8 mouse cellular contexts compared by ENCODE assay signal in the genomic region with DNA sequence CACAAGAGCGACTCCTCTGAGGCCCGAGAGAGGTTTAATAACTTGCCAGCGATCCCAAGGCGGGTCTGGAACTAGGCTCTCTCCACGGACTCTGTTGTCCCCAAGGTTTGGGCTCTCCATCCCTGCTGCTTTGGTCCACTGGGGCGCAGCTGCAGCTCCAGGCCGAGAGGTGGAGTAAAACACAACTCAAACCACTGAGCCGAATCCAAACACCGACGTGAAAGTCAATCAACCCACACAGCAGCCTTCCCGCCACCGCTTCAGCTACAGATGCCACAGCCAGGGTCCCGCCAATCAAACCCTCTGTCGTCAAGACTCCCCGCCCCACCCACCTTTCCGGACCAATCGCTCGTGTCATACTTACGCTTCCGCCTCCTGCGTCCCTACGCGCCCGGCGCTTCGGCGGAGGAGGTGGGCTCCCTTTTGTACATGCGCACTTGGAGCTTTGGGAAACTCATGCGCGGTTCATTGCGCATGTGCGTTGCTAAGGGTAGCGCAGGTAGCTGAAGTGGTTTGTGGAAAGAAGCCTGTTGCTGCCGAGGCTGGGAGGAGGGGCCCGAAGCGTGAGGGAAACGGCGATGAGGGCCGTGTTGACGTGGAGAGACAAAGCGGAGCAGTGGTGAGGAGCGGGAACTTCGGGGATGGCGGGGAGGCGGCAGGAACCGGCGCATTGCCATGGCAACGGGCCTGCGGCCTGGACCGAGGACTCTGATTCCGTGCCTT. TPM values are rescaled to one million over a fixed set of nuclear protein-coding genes. Genes with fewer than 3 reads are reported as not detected.
DNase-seq lines count a peak whose midpoint lies in the region; ATAC-seq and TF ChIP-seq lines count a peak whose summit lies in the region.

A gene (minus strand): TSS at position 281 of the 723 bp plus-strand sequence.
A gene (plus strand): TSS at position 380 of the 723 bp plus-strand sequence.

- under 1% methylated on average over 51 of the region's 51 CpGs for WGBS in forebrain, embryonic 11.5 days
- under 1% methylated on average over 51 of the region's 51 CpGs for WGBS in heart, embryonic 16.5 days
- under 1% methylated on average over 51 of the region's 51 CpGs for WGBS in liver, embryonic 15.5 days (ENCODE audit: insufficient replicate concordance)
- WGBS in neural tube, embryonic 12.5 days, result under 1% methylated on average over 51 of the region's 51 CpGs

- dilution Hi-C loops in CH12.LX (cut with MboI; ENCODE audit: extremely low pct_ligation_motif_present, extremely low pct_unique_long_range_greater_than_20kb, low sequenced_read_pairs), result no loop called here

- peak within 1 kb of the TSS; percentile 55 for H3K9ac ChIP-seq in CH12.LX (ENCODE audit: insufficient read depth, low read depth)
- H3K9ac ChIP-seq in forebrain, embryonic 11.5 days (ENCODE audit: low read length), result peak within 1 kb of the TSS; percentile 77
- peak within 1 kb of the TSS; percentile 76 for H3K9ac ChIP-seq in heart, embryonic 16.5 days (ENCODE audit: low read length)
- H3K9ac ChIP-seq in liver, embryonic 15.5 days, result peak within 1 kb of the TSS; percentile 62
- H3K9ac ChIP-seq in neural tube, embryonic 12.5 days, result peak within 1 kb of the TSS; percentile 61

- peaks cover 9% of the 10 kb centered on the region for H3K79me2 ChIP-seq in CH12.LX (replicated peaks; ENCODE audit: control insufficient read depth, extremely low read depth, insufficient read depth, poor library complexity, severe bottlenecking)

- TF ChIP-seq CTCF in CH12.LX (conservative IDR thresholded peaks at IDR 0.05 in 1 of 2, IDR thresholded peaks at IDR 0.05 in 1 of 2; ENCODE audit: low read depth in 2 of 2, low read length in 2 of 2), result peak in 1 of 2 experiments; percentile 61; a peak in 2 of 4 replicates

- H3K4me1 ChIP-seq in CH12.LX (ENCODE audit: control insufficient read depth in 1 of 2, insufficient read depth in 2 of 2), result peaks cover 2 to 36% of the 10 kb centered on the region in 2 experiments; a peak in 2 of 4 replicates
- peaks cover 5% of the 10 kb centered on the region; the same call in 1 of the 2 replicates for H3K4me1 ChIP-seq in forebrain, embryonic 11.5 days (replicated peaks; ENCODE audit: control insufficient read depth, insufficient read depth, low read length)
- H3K4me1 ChIP-seq in heart, embryonic 16.5 days (ENCODE audit: control insufficient read depth, insufficient read depth, low read length), result peaks cover 29% of the 10 kb centered on the region
- peaks cover 28% of the 10 kb centered on the region for H3K4me1 ChIP-seq in liver, embryonic 15.5 days (replicated peaks)
- H3K4me1 ChIP-seq in neural tube, embryonic 12.5 days, result peaks cover 19% of the 10 kb centered on the region

- in situ Hi-C loops in CH12.LX (cut with MboI; ENCODE audit: low pct_ligation_motif_present, low pct_unique_long_range_greater_than_20kb, low sequenced_read_pairs), result loop anchor here (5.0 kb wide), 1 partner anchor 44 kb away; no protein-coding TSS in a partner anchor

- peak; percentile 97 for ATAC-seq in forebrain, embryonic 11.5 days (replicated peaks; ENCODE audit: low FRiP score)
- peak; percentile 97 for ATAC-seq in heart, embryonic 16.5 days (replicated peaks; ENCODE audit: extremely low read depth, insufficient read depth, low FRiP score)
- peak; percentile 99 for ATAC-seq in liver, embryonic 15.5 days (ENCODE audit: insufficient read depth)
- ATAC-seq in neural tube, embryonic 12.5 days (ENCODE audit: low FRiP score, low read depth), result peak; percentile 98

- peak within 1 kb of the TSS; percentile 70 to 74 (median 71) for H3K4me3 ChIP-seq in CH12.LX (replicated peaks in 1 of 3; ENCODE audit: low read depth in 2 of 3, low read length in 2 of 3, poor library complexity in 1 of 3)
- peak within 1 kb of the TSS; percentile 59 for H3K4me3 ChIP-seq in forebrain, embryonic 11.5 days (ENCODE audit: low read depth, low read length)
- peak within 1 kb of the TSS; percentile 73 for H3K4me3 ChIP-seq in heart, embryonic 16.5 days (ENCODE audit: low read length)
- peak within 1 kb of the TSS; percentile 77 for H3K4me3 ChIP-seq in liver, embryonic 15.5 days (replicated peaks)
- peak within 1 kb of the TSS; percentile 53 for H3K4me3 ChIP-seq in neural tube, embryonic 12.5 days

- TF ChIP-seq POLR2A in CH12.LX (IDR thresholded peaks at IDR 0.05; ENCODE audit: low read depth, low read length), result peak; percentile 52

- TF ChIP-seq EP300 in CH12.LX (IDR thresholded peaks at IDR 0.05; ENCODE audit: low read length), result no peak

- peak within 1 kb of the TSS; percentile 70 for H3K4me2 ChIP-seq in CH12.LX (ENCODE audit: insufficient read depth, low read depth, poor library complexity, severe bottlenecking)
- peak within 1 kb of the TSS; percentile 64 for H3K4me2 ChIP-seq in forebrain, embryonic 11.5 days (ENCODE audit: low read depth, low read length, severe bottlenecking)
- H3K4me2 ChIP-seq in heart, embryonic 16.5 days (ENCODE audit: low read depth, low read length), result peak within 1 kb of the TSS; percentile 77
- peak within 1 kb of the TSS; percentile 89 for H3K4me2 ChIP-seq in liver, embryonic 15.5 days
- peak within 1 kb of the TSS; percentile 71 for H3K4me2 ChIP-seq in neural tube, embryonic 12.5 days (replicated peaks)

- peak within 1 kb of the TSS; percentile 85 for H3K27ac ChIP-seq in CH12.LX (ENCODE audit: insufficient read depth, low read depth)
- peak within 1 kb of the TSS; percentile 90 for H3K27ac ChIP-seq in forebrain, embryonic 11.5 days (ENCODE audit: low read depth, low read length)
- peak within 1 kb of the TSS; percentile 89 for H3K27ac ChIP-seq in heart, embryonic 16.5 days (ENCODE audit: low read length)
- peak within 1 kb of the TSS; percentile 91 for H3K27ac ChIP-seq in liver, embryonic 15.5 days (replicated peaks)
- H3K27ac ChIP-seq in neural tube, embryonic 12.5 days, result peak within 1 kb of the TSS; percentile 51

- peak; percentile 99 for DNase-seq in CH12.LX (ENCODE audit: extremely low read depth)
- DNase-seq in c-Kit-positive CD71-positive TER-119-negative erythroid progenitor cells, embryonic 14.5 days (ENCODE audit: low read depth), result peak; percentile 99
- DNase-seq in forebrain, embryonic 11.5 days (ENCODE audit: low spot score), result peak; percentile 99
- DNase-seq in kidney, postnatal 36 days, result peak; percentile 99
- peak; percentile 99 for DNase-seq in telencephalon, adult 2 months (ENCODE audit: low read depth, low spot score)

- TF ChIP-seq RAD21 in CH12.LX (IDR thresholded peaks at IDR 0.05; ENCODE audit: low read depth, low read length), result peak; percentile 52

- H3K27me3 ChIP-seq in CH12.LX (replicated peaks), result no peaks in the 10 kb centered on the region
- H3K27me3 ChIP-seq in forebrain, embryonic 11.5 days (ENCODE audit: control insufficient read depth, insufficient read depth, low read length), result no peaks in the 10 kb centered on the region
- H3K27me3 ChIP-seq in heart, embryonic 16.5 days (ENCODE audit: control insufficient read depth, insufficient read depth, low read length), result no peaks in the 10 kb centered on the region
- H3K27me3 ChIP-seq in liver, embryonic 15.5 days, result no peaks in the 10 kb centered on the region
- no peaks in the 10 kb centered on the region for H3K27me3 ChIP-seq in neural tube, embryonic 12.5 days (replicated peaks)

- no peaks in the 10 kb centered on the region for H3K9me3 ChIP-seq in CH12.LX (replicated peaks; ENCODE audit: low read length)
- H3K9me3 ChIP-seq in forebrain, embryonic 11.5 days (ENCODE audit: control insufficient read depth, low read length), result no peaks in the 10 kb centered on the region
- no peaks in the 10 kb centered on the region for H3K9me3 ChIP-seq in heart, embryonic 16.5 days (replicated peaks; ENCODE audit: control insufficient read depth, low read length)
- no peaks in the 10 kb centered on the region for H3K9me3 ChIP-seq in liver, embryonic 15.5 days (replicated peaks)
- H3K9me3 ChIP-seq in neural tube, embryonic 12.5 days, result no peaks in the 10 kb centered on the region

- peaks cover 0 to 7% of the 10 kb centered on the region in 2 experiments for H3K36me3 ChIP-seq in CH12.LX (replicated peaks in 1 of 2; ENCODE audit: control insufficient read depth in 1 of 2, insufficient read depth in 1 of 2, low read length in 1 of 2)
- H3K36me3 ChIP-seq in forebrain, embryonic 11.5 days (ENCODE audit: control insufficient read depth, insufficient read depth, low read length), result no peaks in the 10 kb centered on the region; the same call in 1 of the 2 replicates
- 0 out of 2 replicates have a peak, but pooled peaks cover 2% of the 10 kb centered on the region for H3K36me3 ChIP-seq in heart, embryonic 16.5 days (ENCODE audit: control insufficient read depth, insufficient read depth)
- peaks cover 23% of the 10 kb centered on the region for H3K36me3 ChIP-seq in liver, embryonic 15.5 days (replicated peaks)
- peaks cover 11% of the 10 kb centered on the region for H3K36me3 ChIP-seq in neural tube, embryonic 12.5 days

TF ChIP-seq in CH12.LX, 34 proteins besides CTCF, POLR2A, EP300 and RAD21 (continues in another document):
- peak; percentile 75 for TF ChIP-seq HCFC1 (IDR thresholded peaks at IDR 0.05; ENCODE audit: low read depth, low read length)
- peak; percentile 84 for TF ChIP-seq CHD2 (IDR thresholded peaks at IDR 0.05; ENCODE audit: low read length)
- TF ChIP-seq ZKSCAN1 (IDR thresholded peaks at IDR 0.05; ENCODE audit: borderline replicate concordance, low read depth, low read length), result no peak
- TF ChIP-seq GABPA (IDR thresholded peaks at IDR 0.05; ENCODE audit: insufficient replicate concordance, low read depth, low read length), result no peak
- TF ChIP-seq SIN3A (IDR thresholded peaks at IDR 0.05; ENCODE audit: low read length), result peak; percentile 97
- TF ChIP-seq SMC3 (IDR thresholded peaks at IDR 0.05; ENCODE audit: low read depth, low read length), result peak; percentile 40; the same call in 1 of the 2 replicates

RNA-seq across cellular contexts. Expression of the first gene that starts in this region (rescaled TPM):
- total RNA-seq in CH12.LX (2012; rRNA removed), result 6.8 and 7.3 TPM in 2 replicates
- 11.3 and 12.2 TPM in 2 replicates for total RNA-seq in CH12.LX (2014; rRNA removed)
- polyA plus RNA-seq in CH12.LX (2012; ENCODE audit: insufficient read length, low read depth), result 7.9 and 8.6 TPM in 2 replicates
- 32.0 and 37.5 TPM in 2 replicates for polyA plus RNA-seq in forebrain, embryonic 11.5 days (2014; fragmentation: Nextera tagmentation; extraction: Ambion mirVana)
- polyA plus RNA-seq in heart, embryonic 16.5 days (2015; fragmentation: Nextera tagmentation; extraction: Ambion mirVana), result 10.2 and 12.5 TPM in 2 replicates
- polyA plus RNA-seq in liver, embryonic 15.5 days (2015; fragmentation: Nextera tagmentation; extraction: Ambion mirVana), result 8.0 and 8.8 TPM in 2 replicates
- 18.2 and 19.1 TPM in 2 replicates for polyA plus RNA-seq in neural tube, embryonic 12.5 days (2016; fragmentation: Nextera tagmentation; extraction: Ambion mirVana)

RNA-seq across cellular contexts. Expression of the second gene that starts in this region (rescaled TPM):
- total RNA-seq in CH12.LX (2012; rRNA removed), result 8.8 and 14.1 TPM in 2 replicates
- 5.9 and 7.9 TPM in 2 replicates for total RNA-seq in CH12.LX (2014; rRNA removed)
- 6.9 and 8.6 TPM in 2 replicates for polyA plus RNA-seq in CH12.LX (2012; ENCODE audit: insufficient read length, low read depth)
- polyA plus RNA-seq in forebrain, embryonic 11.5 days (2014; fragmentation: Nextera tagmentation; extraction: Ambion mirVana), result 29.0 and 29.6 TPM in 2 replicates
- polyA plus RNA-seq in heart, embryonic 16.5 days (2015; fragmentation: Nextera tagmentation; extraction: Ambion mirVana), result 21.4 and 23.0 TPM in 2 replicates
- polyA plus RNA-seq in liver, embryonic 15.5 days (2015; fragmentation: Nextera tagmentation; extraction: Ambion mirVana), result 2.2 and 2.6 TPM in 2 replicates
- 24.6 and 28.7 TPM in 2 replicates for polyA plus RNA-seq in neural tube, embryonic 12.5 days (2016; fragmentation: Nextera tagmentation; extraction: Ambion mirVana)

Comparison
In these comparisons a context has a peak if more than half of its experiments do, and no peak if none do; other contexts are left out.
1. Peak in every context shown above with its lines: DNase-seq, ATAC-seq, H3K4me3 ChIP-seq and H3K27ac ChIP-seq.